Mouse (Mus musculus): ENCODE results near the gene Ndufs7. TPM values are rescaled to one million over a fixed set of nuclear protein-coding genes. Genes with fewer than 3 reads are reported as not detected.

Gene Ndufs7
- polyA plus RNA-seq, 1 experiment from 2014 or later, result 605 TPM

DNA sequence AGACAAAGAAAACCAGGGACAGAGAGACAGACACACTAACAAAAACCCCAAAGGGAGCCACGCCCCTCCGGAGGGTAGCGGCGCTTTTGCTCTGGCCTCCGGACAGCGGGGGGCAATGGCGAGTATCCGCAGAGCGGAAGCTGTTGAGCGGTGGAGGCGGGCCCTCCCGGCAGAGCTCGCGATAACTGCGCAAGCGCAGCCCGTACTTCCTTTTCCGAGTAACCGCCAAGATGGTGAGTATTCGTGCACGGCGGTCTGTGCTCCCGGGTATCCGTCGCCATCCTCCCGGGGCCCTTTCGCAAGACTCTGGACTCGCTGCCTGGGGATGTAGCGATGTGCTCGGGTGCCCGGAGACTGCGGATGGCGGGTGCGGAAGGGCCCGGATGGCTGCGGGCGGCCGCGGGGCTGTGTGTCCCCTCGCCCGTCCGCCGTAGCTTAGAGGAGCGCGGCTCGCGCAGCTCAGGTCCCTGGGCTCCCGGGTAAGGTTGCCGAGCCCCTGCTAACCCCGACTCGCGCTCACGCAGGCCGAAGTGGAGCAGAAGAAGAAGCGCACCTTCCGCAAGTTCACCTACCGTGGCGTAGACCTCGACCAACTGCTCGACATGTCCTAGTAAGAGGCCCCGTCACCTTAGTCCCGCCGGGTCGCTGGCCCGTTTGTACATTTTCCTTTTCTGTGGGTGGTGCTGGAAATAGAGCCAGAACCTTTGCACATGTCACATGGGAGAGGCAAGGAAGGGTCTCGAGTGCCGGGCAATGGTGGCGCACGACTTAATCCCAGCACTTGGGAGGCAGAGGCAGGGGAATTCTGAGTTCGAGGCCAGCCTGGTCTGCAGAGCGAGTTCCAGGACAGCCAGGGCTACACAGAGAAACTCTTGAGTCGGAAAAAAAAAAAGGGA, 43.6 kb downstream of the Ndufs7 start, which contains the start of gene Rps15:
Rps15 (plus strand) TSS at position 203 of the 896 bp plus-strand sequence.
- Histone ChIP-seq H3K4me3 (ENCODE audit: low read depth, low read length) (peak within 1 kb of the TSS; percentile 82), H3K4me1 (replicated peaks; ENCODE audit: control insufficient read depth, insufficient read depth, low read length) (no peaks in the 10 kb centered on the region), H3K36me3 (ENCODE audit: control insufficient read depth, insufficient read depth) (peaks cover 25% of the 10 kb centered on the region), H3K4me2 (replicated peaks; ENCODE audit: low read depth) (peak within 1 kb of the TSS; percentile 83), H3K9me3 (ENCODE audit: control insufficient read depth) (no peaks in the 10 kb centered on the region), H3K27me3 (replicated peaks; ENCODE audit: control insufficient read depth, insufficient read depth, low read length) (no peaks in the 10 kb centered on the region; the same call in 1 of the 2 replicates), H3K9ac (ENCODE audit: low read depth, low read length) (peak within 1 kb of the TSS; percentile 93), H3K27ac (ENCODE audit: low read depth, low read length) (peak within 1 kb of the TSS; percentile 86)
- ATAC-seq, result peak; percentile 75
- under 1% methylated on average over 72 of the region's 72 CpGs for WGBS
- TF ChIP-seq CTCF (IDR thresholded peaks at IDR 0.05; ENCODE audit: low read depth), result peak; percentile 90

DNA sequence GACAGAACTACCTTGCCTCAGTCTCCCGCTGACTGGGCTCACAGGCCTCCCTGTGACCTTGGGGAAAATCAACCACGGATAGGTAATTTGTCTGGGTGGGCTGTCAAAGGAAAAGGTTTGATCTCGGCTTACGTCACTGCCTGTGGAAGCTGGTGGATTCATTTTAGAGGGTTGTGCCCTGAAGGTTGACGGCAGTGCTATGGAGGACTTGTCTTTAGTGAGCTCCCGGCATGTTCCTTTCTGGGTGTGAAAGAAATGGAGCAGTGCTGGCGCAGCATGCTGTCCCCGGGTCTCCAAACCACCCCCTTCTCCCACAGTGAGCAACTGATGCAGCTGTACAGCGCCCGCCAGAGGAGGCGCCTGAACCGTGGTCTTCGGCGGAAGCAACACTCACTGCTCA, 44.4 kb downstream of the Ndufs7 start:
- 0 out of 2 replicates have a peak overlapping the region, but pooled peaks have one; percentile 86 for H3K27ac ChIP-seq (ENCODE audit: low read depth, low read length)
- WGBS, result 14% methylated on average over 14 of the region's 14 CpGs
- H3K4me1 ChIP-seq (replicated peaks; ENCODE audit: control insufficient read depth, insufficient read depth, low read length), result no peaks in the 10 kb centered on the region
- H3K27me3 ChIP-seq (replicated peaks; ENCODE audit: control insufficient read depth, insufficient read depth, low read length), result peaks cover 4% of the 10 kb centered on the region; the same call in 1 of the 2 replicates
- H3K4me3 ChIP-seq (ENCODE audit: low read depth, low read length), result peak overlapping the region; percentile 82
- ATAC-seq, result no peak
- TF ChIP-seq CTCF (IDR thresholded peaks at IDR 0.05; ENCODE audit: low read depth), result 0 out of 2 replicates have a peak, but pooled peaks have one; percentile 30
- H3K36me3 ChIP-seq (ENCODE audit: control insufficient read depth, insufficient read depth), result peaks cover 23% of the 10 kb centered on the region; the same call in 1 of the 2 replicates
- no peaks in the 10 kb centered on the region for H3K9me3 ChIP-seq (ENCODE audit: control insufficient read depth)
- peak overlapping the region; percentile 93 for H3K9ac ChIP-seq (ENCODE audit: low read depth, low read length)
- peak overlapping the region; percentile 83 for H3K4me2 ChIP-seq (replicated peaks; ENCODE audit: low read depth)

DNA sequence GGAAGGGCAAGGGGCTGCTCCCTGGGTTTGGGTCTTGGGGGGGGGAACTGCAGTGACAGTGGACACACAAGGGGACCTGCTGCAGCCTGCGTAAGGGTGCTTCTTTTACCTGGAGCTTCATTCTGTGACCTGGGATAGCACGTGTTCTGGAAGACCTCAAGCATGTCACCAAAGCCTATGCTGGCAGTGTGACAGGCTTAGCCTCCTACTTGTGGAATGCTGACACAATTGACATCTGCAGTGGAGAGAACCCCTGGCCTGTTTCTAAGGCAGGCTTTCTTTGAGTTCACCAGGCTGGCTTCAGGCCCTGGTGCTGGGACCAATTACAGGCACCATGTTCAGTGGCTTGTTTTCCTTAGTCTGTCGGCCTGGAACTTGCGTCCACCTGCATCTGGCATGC, 45.4 kb downstream of the Ndufs7 start:
- H3K27ac ChIP-seq (ENCODE audit: low read depth, low read length), result no peak overlapping the region
- H3K27me3 ChIP-seq (replicated peaks; ENCODE audit: control insufficient read depth, insufficient read depth, low read length), result peaks cover 14% of the 10 kb centered on the region
- no peaks in the 10 kb centered on the region for H3K9me3 ChIP-seq (ENCODE audit: control insufficient read depth)
- no peak for ATAC-seq
- peaks cover 20% of the 10 kb centered on the region; the same call in 1 of the 2 replicates for H3K36me3 ChIP-seq (ENCODE audit: control insufficient read depth, insufficient read depth)
- H3K4me1 ChIP-seq (replicated peaks; ENCODE audit: control insufficient read depth, insufficient read depth, low read length), result no peaks in the 10 kb centered on the region
- no peak for TF ChIP-seq CTCF (IDR thresholded peaks at IDR 0.05; ENCODE audit: low read depth)
- H3K4me3 ChIP-seq (ENCODE audit: low read depth, low read length), result no peak overlapping the region
- no peak overlapping the region for H3K9ac ChIP-seq (ENCODE audit: low read depth, low read length)
- H3K4me2 ChIP-seq (replicated peaks; ENCODE audit: low read depth), result no peak overlapping the region
- 72% methylated on average over 4 of the region's 4 CpGs for WGBS

DNA sequence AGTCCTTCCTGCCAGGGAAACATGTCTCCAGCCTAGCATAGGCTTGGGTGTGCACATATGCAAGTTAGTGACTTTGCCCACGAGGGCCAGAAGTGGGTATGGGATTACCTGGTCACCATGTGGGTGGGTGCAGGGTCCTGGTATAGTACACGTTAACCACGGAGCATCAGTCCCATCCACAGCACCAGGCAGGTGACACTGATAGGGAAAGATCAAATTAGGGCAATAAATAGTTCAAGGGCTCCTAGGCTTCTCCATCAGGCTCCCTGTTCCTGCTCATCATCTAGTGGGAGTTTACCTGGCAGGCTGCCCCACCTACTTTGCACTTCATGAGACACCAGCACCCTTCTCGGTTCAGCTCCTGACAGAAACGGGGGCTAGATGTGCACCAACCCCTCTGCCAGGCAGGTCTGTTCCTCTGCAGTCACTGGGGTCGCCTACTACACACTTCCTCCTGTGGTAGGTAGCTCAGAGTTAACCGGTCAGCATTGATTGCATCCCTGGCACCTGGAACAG, 45.9 kb downstream of the Ndufs7 start:
- TF ChIP-seq CTCF (IDR thresholded peaks at IDR 0.05; ENCODE audit: low read depth), result no peak
- Histone ChIP-seq H3K27me3 (replicated peaks; ENCODE audit: control insufficient read depth, insufficient read depth, low read length) (peaks cover 20% of the 10 kb centered on the region), H3K36me3 (ENCODE audit: control insufficient read depth, insufficient read depth) (peaks cover 17% of the 10 kb centered on the region; the same call in 1 of the 2 replicates), H3K9ac (ENCODE audit: low read depth, low read length) (0 out of 2 replicates have a peak overlapping the region, but pooled peaks have one; percentile 22), H3K27ac (ENCODE audit: low read depth, low read length) (no peak overlapping the region), H3K9me3 (ENCODE audit: control insufficient read depth) (no peaks in the 10 kb centered on the region), H3K4me1 (replicated peaks; ENCODE audit: control insufficient read depth, insufficient read depth, low read length) (no peaks in the 10 kb centered on the region), H3K4me2 (replicated peaks; ENCODE audit: low read depth) (no peak overlapping the region), H3K4me3 (ENCODE audit: low read depth, low read length) (no peak overlapping the region)
- WGBS, result 33% methylated on average over 7 of the region's 7 CpGs
- no peak for ATAC-seq

DNA sequence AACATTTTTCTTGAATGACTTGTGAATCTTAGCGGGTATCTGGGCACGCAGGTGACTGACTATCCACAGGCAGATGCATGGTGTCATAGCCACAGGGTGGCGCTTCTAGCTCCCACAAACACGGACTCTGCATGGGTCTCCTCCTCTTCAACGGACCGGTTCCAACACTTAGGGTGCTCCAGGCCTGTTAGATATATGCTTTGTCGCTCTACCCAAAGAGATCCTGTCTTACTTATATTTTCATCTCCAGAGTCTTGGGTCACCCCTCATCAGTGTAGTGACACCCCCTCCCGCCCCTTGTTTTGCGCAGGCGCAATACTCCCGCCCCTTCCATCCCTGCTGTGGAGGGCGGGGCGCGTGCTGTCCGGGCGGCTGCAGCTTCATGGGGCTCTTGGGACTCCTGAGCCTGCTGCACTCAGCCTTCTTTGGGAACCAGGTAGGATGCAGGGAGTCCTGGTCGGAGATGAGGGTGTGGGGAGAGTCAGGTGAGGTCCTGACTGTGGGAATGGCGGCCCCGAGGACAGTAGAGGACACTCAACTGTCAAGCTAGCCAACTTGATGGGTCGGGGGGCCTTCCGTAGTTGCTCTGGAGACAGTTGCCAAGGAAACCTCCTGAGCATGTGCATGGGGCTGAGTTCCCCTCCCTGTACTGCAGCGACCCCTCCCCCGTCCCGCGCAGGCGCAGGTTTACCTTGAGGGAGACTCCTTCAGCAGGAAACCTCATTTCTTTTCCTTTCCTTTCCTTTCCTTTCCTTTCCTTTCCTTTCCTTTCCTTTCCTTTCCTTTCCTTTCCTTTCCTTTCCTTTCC, 46.9 kb downstream of the Ndufs7 start, which contains the start of gene Apc2:
Apc2 (plus strand) TSS at position 360 of the 808 bp plus-strand sequence.
- peak; percentile 82 for TF ChIP-seq CTCF (IDR thresholded peaks at IDR 0.05; ENCODE audit: low read depth)
- peak; percentile 25; the same call in 1 of the 2 replicates for ATAC-seq
- Histone ChIP-seq H3K4me1 (replicated peaks; ENCODE audit: control insufficient read depth, insufficient read depth, low read length) (no peaks in the 10 kb centered on the region), H3K36me3 (ENCODE audit: control insufficient read depth, insufficient read depth) (peaks cover 17% of the 10 kb centered on the region; the same call in 1 of the 2 replicates), H3K9ac (ENCODE audit: low read depth, low read length) (peak within 1 kb of the TSS; percentile 22; the same call in 1 of the 2 replicates), H3K4me2 (replicated peaks; ENCODE audit: low read depth) (peak within 1 kb of the TSS; percentile 68), H3K9me3 (ENCODE audit: control insufficient read depth) (no peaks in the 10 kb centered on the region), H3K4me3 (ENCODE audit: low read depth, low read length) (peak within 1 kb of the TSS; percentile 33), H3K27me3 (replicated peaks; ENCODE audit: control insufficient read depth, insufficient read depth, low read length) (peaks cover 29% of the 10 kb centered on the region), H3K27ac (ENCODE audit: low read depth, low read length) (no peak within 1 kb of the TSS)
- WGBS, result 2% methylated on average over 25 of the region's 26 CpGs

All from intestine, postnatal 0 days (tissue).